Comparison of ENCODE assay signal across 10 mouse cellular contexts in genomic region chr11:62553186-62553585, GRCm38 (mm10). TPM values are rescaled to one million over a fixed set of nuclear protein-coding genes. Genes with fewer than 3 reads are reported as not detected.
A peak's percentile ranks its signal among the peaks of the same experiment; 100 is the strongest.
DNase-seq lines count a peak whose midpoint lies in the region; ATAC-seq and TF ChIP-seq lines count a peak whose summit lies in the region.
"Had no signal": no experiment of that assay in that cellular context is flagged by ENCODE, and none has a peak within 500 bp of the region (broad histone marks: within the 10 kb centered on the region; RNA-seq: fewer than 3 reads in every experiment).

No protein-coding gene starts in this region.

- H3K9me3 ChIP-seq in embryonic facial prominence, embryonic 10.5 days, result no peaks in the 10 kb centered on the region
- H3K9me3 ChIP-seq in hindbrain, postnatal 0 days (ENCODE audit: low read length), result no peaks in the 10 kb centered on the region
- H3K9me3 ChIP-seq in midbrain, postnatal 0 days (ENCODE audit: low read length), result no peaks in the 10 kb centered on the region

- H3K27me3 ChIP-seq in embryonic facial prominence, embryonic 10.5 days (replicated peaks; ENCODE audit: low read depth, poor library complexity, severe bottlenecking), result no peaks in the 10 kb centered on the region
- H3K27me3 ChIP-seq in hindbrain, postnatal 0 days (ENCODE audit: insufficient read depth, low read length), result no peaks in the 10 kb centered on the region
- H3K27me3 ChIP-seq in midbrain, postnatal 0 days (ENCODE audit: insufficient read depth, low read length), result no peaks in the 10 kb centered on the region

- no peak overlapping the region for H3K27ac ChIP-seq in layer of hippocampus, adult 2 months
- H3K27ac ChIP-seq in embryonic facial prominence, embryonic 10.5 days (replicated peaks), result no peak overlapping the region
- no peak overlapping the region for H3K27ac ChIP-seq in hindbrain, postnatal 0 days
- no peak overlapping the region for H3K27ac ChIP-seq in midbrain, postnatal 0 days (ENCODE audit: low read depth, low read length)

- H3K4me3 ChIP-seq in layer of hippocampus, adult 2 months, result peak overlapping the region; percentile 66
- peak overlapping the region; percentile 66 for H3K4me3 ChIP-seq in embryonic facial prominence, embryonic 10.5 days
- peak overlapping the region; percentile 44 for H3K4me3 ChIP-seq in hindbrain, postnatal 0 days (ENCODE audit: low read length)
- peak overlapping the region; percentile 46 for H3K4me3 ChIP-seq in midbrain, postnatal 0 days (ENCODE audit: low read depth, low read length)

- WGBS in embryonic facial prominence, embryonic 10.5 days, result 47% methylated on average over 1 of the region's 1 CpGs
- 20% methylated on average over 1 of the region's 1 CpGs for WGBS in hindbrain, postnatal 0 days
- 42% methylated on average over 1 of the region's 1 CpGs for WGBS in midbrain, postnatal 0 days

- ATAC-seq in hindbrain, postnatal 0 days, result no peak
- no peak for ATAC-seq in midbrain, postnatal 0 days (ENCODE audit: low FRiP score)

- peak overlapping the region; percentile 19; the same call in 1 of the 2 replicates for H3K9ac ChIP-seq in hindbrain, postnatal 0 days (replicated peaks; ENCODE audit: low read length)
- H3K9ac ChIP-seq in midbrain, postnatal 0 days (replicated peaks; ENCODE audit: low read length, poor library complexity, severe bottlenecking), result peak overlapping the region; percentile 44; the same call in 1 of the 2 replicates

- H3K36me3 ChIP-seq in embryonic facial prominence, embryonic 10.5 days (replicated peaks), result peaks cover 37% of the 10 kb centered on the region
- peaks cover 7% of the 10 kb centered on the region; the same call in 1 of the 2 replicates for H3K36me3 ChIP-seq in hindbrain, postnatal 0 days (ENCODE audit: insufficient read depth, low read length)
- peaks cover 6% of the 10 kb centered on the region; the same call in 1 of the 2 replicates for H3K36me3 ChIP-seq in midbrain, postnatal 0 days (ENCODE audit: insufficient read depth, low read length)

- peak overlapping the region; percentile 71 for H3K4me2 ChIP-seq in hindbrain, postnatal 0 days (ENCODE audit: low read depth, low read length)
- H3K4me2 ChIP-seq in midbrain, postnatal 0 days (ENCODE audit: low read depth, low read length, poor library complexity, severe bottlenecking), result peak overlapping the region; percentile 89

- no peak for DNase-seq in layer of hippocampus, adult 2 months (ENCODE audit: low spot score in 2 of 2)
- no peak for DNase-seq in layer of hippocampus, adult 8-10 months (ENCODE audit: low spot score in 2 of 2)
- DNase-seq in embryonic facial prominence, embryonic 10.5 days (ENCODE audit: low spot score), result no peak
- DNase-seq in hindbrain, postnatal 0 days (ENCODE audit: low spot score), result no peak
- no peak for DNase-seq in midbrain, postnatal 0 days (ENCODE audit: low spot score)
- no peak for DNase-seq in yolk sac, embryonic 10.5 days (ENCODE audit: low spot score)
- DNase-seq in right cerebral cortex, adult 18-20 months, result no peak
- no peak for DNase-seq in cerebellum, postnatal 10 days
- DNase-seq: adrenal gland, adult 2 months; lung, adult 18-20 months had no signal

- H3K4me1 ChIP-seq in embryonic facial prominence, embryonic 10.5 days, result peaks cover 32% of the 10 kb centered on the region
- H3K4me1 ChIP-seq in hindbrain, postnatal 0 days (ENCODE audit: insufficient read depth, low read length), result peaks cover 18% of the 10 kb centered on the region
- peaks cover 24% of the 10 kb centered on the region for H3K4me1 ChIP-seq in midbrain, postnatal 0 days (ENCODE audit: insufficient read depth, low read length)

- TF ChIP-seq CTCF in layer of hippocampus, adult 2 months (conservative IDR thresholded peaks at IDR 0.05), result no peak
- TF ChIP-seq CTCF in hindbrain, postnatal 0 days (IDR thresholded peaks at IDR 0.05; ENCODE audit: low read depth), result no peak
- no peak for TF ChIP-seq CTCF in midbrain, postnatal 0 days (IDR thresholded peaks at IDR 0.05)

RNA-seq across cellular contexts. Expression of gene Ubb, which starts 2.2 kb away (rescaled TPM):
- 1,000 to 10,000 TPM; 1,708 to 1,866 TPM for total RNA-seq in layer of hippocampus, adult 2 months (2021)
- 1,000 to 10,000 TPM; 1,746 to 1,909 (median 1,854) TPM for total RNA-seq in layer of hippocampus, adult 8-10 months (2022)
- polyA plus RNA-seq in embryonic facial prominence, embryonic 10.5 days (2016; fragmentation: Nextera tagmentation; extraction: Ambion mirVana), result 3,487 and 3,558 TPM in 2 replicates
- 1,525 and 1,633 TPM in 2 replicates for total RNA-seq in hindbrain, postnatal 0 days (2014; rRNA removed)
- 4,229 and 4,277 TPM in 2 replicates for polyA plus RNA-seq in hindbrain, postnatal 0 days (2015; fragmentation: Nextera tagmentation; extraction: Ambion mirVana)
- total RNA-seq in midbrain, postnatal 0 days (2014; rRNA removed), result 1,443 and 2,095 TPM in 2 replicates
- 4,479 and 4,841 TPM in 2 replicates for polyA plus RNA-seq in midbrain, postnatal 0 days (2015; fragmentation: Nextera tagmentation; extraction: Ambion mirVana)

RNA-seq across cellular contexts. Expression of gene Cenpv, which starts 14.1 kb away (rescaled TPM):
- 10 to 100 TPM; 36.3 to 43.2 TPM for total RNA-seq in layer of hippocampus, adult 2 months (2021)
- 10 to 100 TPM; 32.1 to 40.8 (median 39.0) TPM for total RNA-seq in layer of hippocampus, adult 8-10 months (2022)
- polyA plus RNA-seq in embryonic facial prominence, embryonic 10.5 days (2016; fragmentation: Nextera tagmentation; extraction: Ambion mirVana), result 23.0 and 25.4 TPM in 2 replicates
- 57.9 and 64.1 TPM in 2 replicates for total RNA-seq in hindbrain, postnatal 0 days (2014; rRNA removed)
- polyA plus RNA-seq in hindbrain, postnatal 0 days (2015; fragmentation: Nextera tagmentation; extraction: Ambion mirVana), result 32.8 and 37.6 TPM in 2 replicates
- total RNA-seq in midbrain, postnatal 0 days (2014; rRNA removed), result 58.0 and 63.2 TPM in 2 replicates
- 30.1 and 32.9 TPM in 2 replicates for polyA plus RNA-seq in midbrain, postnatal 0 days (2015; fragmentation: Nextera tagmentation; extraction: Ambion mirVana)

RNA-seq across cellular contexts. Expression of gene Trpv2, which starts 21.1 kb away (rescaled TPM):
- total RNA-seq in layer of hippocampus, adult 2 months (2021), result 10 to 100 TPM; 12.8 to 14.0 TPM
- 10 to 100 TPM; 14.5 to 15.9 (median 15.1) TPM for total RNA-seq in layer of hippocampus, adult 8-10 months (2022)
- 2.6 and 3.8 TPM in 2 replicates for polyA plus RNA-seq in embryonic facial prominence, embryonic 10.5 days (2016; fragmentation: Nextera tagmentation; extraction: Ambion mirVana)
- 46.2 and 51.0 TPM in 2 replicates for total RNA-seq in hindbrain, postnatal 0 days (2014; rRNA removed)
- polyA plus RNA-seq in hindbrain, postnatal 0 days (2015; fragmentation: Nextera tagmentation; extraction: Ambion mirVana), result 24.4 and 24.9 TPM in 2 replicates
- 55.4 and 62.0 TPM in 2 replicates for total RNA-seq in midbrain, postnatal 0 days (2014; rRNA removed)
- polyA plus RNA-seq in midbrain, postnatal 0 days (2015; fragmentation: Nextera tagmentation; extraction: Ambion mirVana), result 31.0 and 32.9 TPM in 2 replicates
